Mouse (Mus musculus): ENCODE results near the gene Rmi2.
A peak's percentile ranks its signal among the peaks of the same experiment; 100 is the strongest.
"Not testable (repeated sequence)": the region's sequence is repeated elsewhere in the genome, so short reads cannot be mapped to it uniquely, and the experiment has no call there.

Rmi2 gene

GRCm38 (mm10) chr16:10834911-10835587 lies at the start of gene Rmi2:
TSS of gene Rmi2 (plus strand) at chr16:10835059.
- DNase-seq, result peak; percentile 90 to 93

- DNase-seq, result peak; percentile 95 to 98
Measured at GRCm38 (mm10) chr16:10785371-10786231, 49.3 kb upstream of the Rmi2 start, which contains the start of gene Socs1. TSS of gene Socs1 (minus strand) at chr16:10785536.

GRCm38 (mm10) chr16:10786288-10786687 lies 48.6 kb upstream of the Rmi2 start:
- DNase-seq, result peak; percentile 84 to 90

GRCm38 (mm10) chr16:10786782-10787547 lies 47.9 kb upstream of the Rmi2 start:
- no peak for DNase-seq

- DNase-seq, result no peak
Measured at GRCm38 (mm10) chr16:10787548-10788058, 47.3 kb upstream of the Rmi2 start.

GRCm38 (mm10) chr16:10788271-10788670 lies 46.6 kb upstream of the Rmi2 start, which contains the start of gene Tnp2:
TSS of gene Tnp2 (minus strand) at chr16:10788660.
- peak; percentile 72 to 77 for DNase-seq

GRCm38 (mm10) chr16:10788866-10789265 lies 46.0 kb upstream of the Rmi2 start:
- DNase-seq, result no peak

GRCm38 (mm10) chr16:10790702-10791101 lies 44.2 kb upstream of the Rmi2 start, which contains the start of gene Prm3:
TSS of gene Prm3 (minus strand) at chr16:10790914.
- DNase-seq, result no peak

- DNase-seq, result no peak
Measured at GRCm38 (mm10) chr16:10796034-10796433, 38.8 kb upstream of the Rmi2 start, which contains the start of gene Prm2. TSS of gene Prm2 (minus strand) at chr16:10796134.

- DNase-seq, result not testable (repeated sequence)
Measured at GRCm38 (mm10) chr16:10802420-10802819, 32.4 kb upstream of the Rmi2 start.

- DNase-seq, result peak; percentile 74 to 85
Measured at GRCm38 (mm10) chr16:10805789-10806527, 28.9 kb upstream of the Rmi2 start, which contains the start of gene Prm1. TSS of gene Prm1 (minus strand) at chr16:10805839.

GRCm38 (mm10) chr16:10810376-10810775 lies 24.5 kb upstream of the Rmi2 start:
- DNase-seq, result no peak

- DNase-seq, result no peak
Measured at GRCm38 (mm10) chr16:10812865-10813371, 21.9 kb upstream of the Rmi2 start, which contains the start of gene Gm11172. TSS of gene Gm11172 (plus strand) at chr16:10812915.

GRCm38 (mm10) chr16:10813726-10814125 lies 21.1 kb upstream of the Rmi2 start:
- peak in 1 of 2 experiments; percentile 47 for DNase-seq

- DNase-seq, result no peak
Measured at GRCm38 (mm10) chr16:10814864-10815263, 20.0 kb upstream of the Rmi2 start.

GRCm38 (mm10) chr16:10818579-10819135 lies 16.2 kb upstream of the Rmi2 start:
- no peak for DNase-seq

- DNase-seq, result no peak
Measured at GRCm38 (mm10) chr16:10819966-10820365, 14.9 kb upstream of the Rmi2 start.

GRCm38 (mm10) chr16:10821387-10821786 lies 13.5 kb upstream of the Rmi2 start:
- DNase-seq, result no peak

- DNase-seq, result no peak
Measured at GRCm38 (mm10) chr16:10824536-10824935, 10.3 kb upstream of the Rmi2 start.

GRCm38 (mm10) chr16:10825840-10826239 lies 9.0 kb upstream of the Rmi2 start:
- DNase-seq, result no peak

GRCm38 (mm10) chr16:10827269-10827668 lies 7.6 kb upstream of the Rmi2 start:
- DNase-seq, result peak; percentile 52 to 56
